Mouse (Mus musculus): ENCODE measurements at regions not wholly inside any gene's neighbourhood (a gene's known extent, or its start where the extent isn't known, plus 50 kb on each side); places are given as distances from the start of the nearest gene placed in this dataset.

DNA sequence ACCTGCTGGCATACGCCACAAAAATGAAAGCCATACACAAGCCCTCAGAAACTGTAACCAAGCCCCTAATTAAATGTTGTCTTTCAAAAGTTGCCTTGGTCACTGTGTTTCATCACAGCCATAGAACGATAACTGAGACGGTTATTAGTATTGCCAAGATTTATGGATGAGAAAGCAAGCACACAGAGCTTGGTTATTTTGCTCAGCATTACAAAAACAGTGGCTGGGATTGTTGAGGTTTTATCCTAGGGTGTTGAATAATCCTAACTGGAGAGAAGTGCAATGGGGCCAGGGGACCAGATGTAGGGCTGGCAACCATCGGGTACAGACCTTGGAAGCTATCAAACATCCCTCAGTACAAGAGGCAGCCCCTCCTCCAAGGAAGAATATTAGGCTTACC, 106.4 kb upstream of the Rcn1 start:
- Histone ChIP-seq H3K27me3 (no peaks in the 10 kb centered on the region), H3K4me2 (no peak overlapping the region), H3K9ac (no peak overlapping the region), H3K27ac (replicated peaks) (no peak overlapping the region), H3K9me3 (no peaks in the 10 kb centered on the region), H3K36me3 (no peaks in the 10 kb centered on the region), H3K4me1 (replicated peaks) (no peaks in the 10 kb centered on the region), H3K4me3 (no peak overlapping the region)
- no peak for ATAC-seq (ENCODE audit: low FRiP score, low read depth)
- WGBS, result 77% methylated on average over 4 of the region's 4 CpGs

DNA sequence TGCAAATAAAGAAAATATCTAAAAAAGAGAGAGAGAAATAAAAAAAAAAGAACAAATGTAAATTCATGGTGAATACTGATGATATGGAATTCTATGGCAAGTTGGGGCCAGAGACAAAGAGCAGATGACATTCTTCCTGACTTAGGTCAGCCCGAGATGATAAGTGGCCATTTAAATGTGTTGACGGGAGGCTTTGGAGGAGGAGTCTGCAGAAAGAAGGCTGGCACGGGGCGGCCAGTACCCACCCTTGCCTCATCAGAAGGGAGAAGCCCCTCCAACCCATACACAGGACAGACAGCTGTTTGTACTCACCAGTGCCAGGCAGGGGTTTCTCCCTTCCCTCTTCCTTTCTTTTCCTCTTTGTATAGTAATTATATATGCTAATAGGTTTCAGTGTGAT, 108.0 kb upstream of the Rcn1 start:
- Histone ChIP-seq H3K4me3 (no peak overlapping the region), H3K27me3 (no peaks in the 10 kb centered on the region), H3K4me1 (replicated peaks) (no peaks in the 10 kb centered on the region), H3K9me3 (no peaks in the 10 kb centered on the region), H3K9ac (no peak overlapping the region), H3K27ac (replicated peaks) (no peak overlapping the region), H3K4me2 (no peak overlapping the region), H3K36me3 (no peaks in the 10 kb centered on the region)
- 54% methylated on average over 4 of the region's 4 CpGs for WGBS
- ATAC-seq (ENCODE audit: low FRiP score, low read depth), result no peak

DNA sequence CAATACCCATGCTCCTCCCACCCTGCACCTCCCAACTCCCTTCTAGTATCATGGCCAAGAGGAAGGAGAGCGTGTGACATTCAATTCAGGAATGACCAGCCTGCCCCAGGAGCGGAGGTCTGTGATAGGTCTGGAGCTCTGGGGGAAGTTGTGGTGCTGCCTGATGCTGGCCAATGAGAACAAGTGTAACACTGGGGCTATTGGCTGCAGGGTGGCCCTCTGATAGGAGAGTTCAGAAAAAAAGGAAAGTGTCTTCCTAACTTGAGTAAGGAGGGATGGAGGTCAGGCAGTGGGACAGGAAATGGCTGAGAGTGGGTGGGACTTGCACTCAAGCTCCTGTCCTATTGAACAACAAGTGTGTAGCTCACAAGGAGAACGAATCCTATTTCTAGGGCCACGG, 111.7 kb upstream of the Rcn1 start:
- ATAC-seq (ENCODE audit: low FRiP score, low read depth), result no peak
- Histone ChIP-seq H3K9me3 (no peaks in the 10 kb centered on the region), H3K4me3 (no peak overlapping the region), H3K9ac (no peak overlapping the region), H3K27ac (replicated peaks) (no peak overlapping the region), H3K36me3 (no peaks in the 10 kb centered on the region), H3K4me2 (no peak overlapping the region), H3K4me1 (replicated peaks) (peaks cover 9% of the 10 kb centered on the region; the same call in 1 of the 2 replicates), H3K27me3 (no peaks in the 10 kb centered on the region)
- WGBS, result 89% methylated on average over 4 of the region's 4 CpGs

- peaks cover 16% of the 10 kb centered on the region for H3K4me1 ChIP-seq (replicated peaks)
- H3K4me2 ChIP-seq, result no peak overlapping the region
- no peaks in the 10 kb centered on the region for H3K36me3 ChIP-seq
- H3K27me3 ChIP-seq, result no peaks in the 10 kb centered on the region
- ATAC-seq (ENCODE audit: low FRiP score, low read depth), result no peak
- H3K9ac ChIP-seq, result no peak overlapping the region
- 42% methylated on average over 4 of the region's 4 CpGs for WGBS
- no peak overlapping the region for H3K4me3 ChIP-seq
- no peaks in the 10 kb centered on the region for H3K9me3 ChIP-seq
- no peak overlapping the region for H3K27ac ChIP-seq (replicated peaks)
These were observed 112.6 kb upstream of the Rcn1 start for GRCm38 (mm10) chr2:105511690-105512089.

- H3K27ac ChIP-seq (replicated peaks), result no peak overlapping the region
- no peak overlapping the region for H3K9ac ChIP-seq
- H3K27me3 ChIP-seq, result peaks cover 9% of the 10 kb centered on the region; the same call in 1 of the 2 replicates
- H3K36me3 ChIP-seq, result no peaks in the 10 kb centered on the region
- no peaks in the 10 kb centered on the region for H3K9me3 ChIP-seq
- H3K4me2 ChIP-seq, result no peak overlapping the region
- peaks cover 18% of the 10 kb centered on the region for H3K4me1 ChIP-seq (replicated peaks)
- no peak for ATAC-seq (ENCODE audit: low FRiP score, low read depth)
- WGBS, result 88% methylated on average over 1 of the region's 1 CpGs
- H3K4me3 ChIP-seq, result no peak overlapping the region
These were observed 115.1 kb upstream of the Rcn1 start for GRCm38 (mm10) chr2:105514226-105514625.

DNA sequence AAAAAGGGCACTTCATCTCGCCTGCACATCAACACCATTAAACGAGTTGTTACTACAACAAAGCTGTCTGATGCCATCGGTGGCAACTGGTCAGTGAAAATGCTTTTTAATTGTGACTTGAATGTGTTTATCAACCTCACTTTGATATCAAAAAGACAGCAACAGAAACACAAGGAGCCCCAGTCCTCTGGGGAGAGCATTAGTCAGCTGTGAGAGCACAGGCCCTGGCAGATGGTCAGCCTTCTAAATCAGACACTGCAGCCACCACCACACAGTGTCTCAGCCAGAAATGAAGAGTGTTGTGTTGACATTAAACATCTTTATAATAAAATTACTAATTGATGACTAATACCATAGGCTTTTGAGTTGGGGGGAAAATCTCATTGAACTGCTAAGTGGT, 115.8 kb upstream of the Rcn1 start:
- Histone ChIP-seq H3K9ac (no peak overlapping the region), H3K27ac (replicated peaks) (no peak overlapping the region), H3K27me3 (peaks cover 16% of the 10 kb centered on the region; the same call in 1 of the 2 replicates), H3K9me3 (no peaks in the 10 kb centered on the region), H3K36me3 (no peaks in the 10 kb centered on the region), H3K4me2 (no peak overlapping the region), H3K4me1 (replicated peaks) (peaks cover 18% of the 10 kb centered on the region), H3K4me3 (no peak overlapping the region)
- peak; percentile 68; the same call in 1 of the 2 replicates for ATAC-seq (ENCODE audit: low FRiP score, low read depth)
- WGBS, result 53% methylated on average over 3 of the region's 3 CpGs

GRCm38 (mm10) chr2:105515326-105515725, 116.2 kb upstream of the Rcn1 start:
- 66% methylated on average over 3 of the region's 3 CpGs for WGBS
- no peaks in the 10 kb centered on the region for H3K36me3 ChIP-seq
- H3K9me3 ChIP-seq, result no peaks in the 10 kb centered on the region
- H3K4me1 ChIP-seq (replicated peaks), result peaks cover 18% of the 10 kb centered on the region
- H3K27ac ChIP-seq (replicated peaks), result no peak overlapping the region
- peaks cover 16% of the 10 kb centered on the region; the same call in 1 of the 2 replicates for H3K27me3 ChIP-seq
- no peak overlapping the region for H3K4me2 ChIP-seq
- H3K4me3 ChIP-seq, result no peak overlapping the region
- no peak overlapping the region for H3K9ac ChIP-seq
- no peak for ATAC-seq (ENCODE audit: low FRiP score, low read depth)

GRCm38 (mm10) chr2:105516267-105517133, 117.4 kb upstream of the Rcn1 start:
- H3K4me3 ChIP-seq, result no peak overlapping the region
- WGBS, result 32% methylated on average over 6 of the region's 6 CpGs
- H3K4me1 ChIP-seq (replicated peaks), result peaks cover 18% of the 10 kb centered on the region
- no peak overlapping the region for H3K4me2 ChIP-seq
- H3K36me3 ChIP-seq, result no peaks in the 10 kb centered on the region
- no peaks in the 10 kb centered on the region for H3K9me3 ChIP-seq
- peak; percentile 45; the same call in 1 of the 2 replicates for ATAC-seq (ENCODE audit: low FRiP score, low read depth)
- H3K27me3 ChIP-seq, result peaks cover 20% of the 10 kb centered on the region; the same call in 1 of the 2 replicates
- H3K9ac ChIP-seq, result no peak overlapping the region
- H3K27ac ChIP-seq (replicated peaks), result 0 out of 2 replicates have a peak overlapping the region, but pooled peaks have one; percentile 14

- no peak overlapping the region for H3K4me2 ChIP-seq
- no peak overlapping the region for H3K9ac ChIP-seq
- no peak overlapping the region for H3K27ac ChIP-seq (replicated peaks)
- no peak for ATAC-seq (ENCODE audit: low FRiP score, low read depth)
- H3K27me3 ChIP-seq, result peaks cover 29% of the 10 kb centered on the region
- no peaks in the 10 kb centered on the region for H3K36me3 ChIP-seq
- peaks cover 7% of the 10 kb centered on the region for H3K4me1 ChIP-seq (replicated peaks)
- WGBS, result 15% methylated on average over 4 of the region's 4 CpGs
- no peak overlapping the region for H3K4me3 ChIP-seq
- no peaks in the 10 kb centered on the region for H3K9me3 ChIP-seq
These were observed 122.7 kb upstream of the Rcn1 start for GRCm38 (mm10) chr2:105521841-105522240.

DNA sequence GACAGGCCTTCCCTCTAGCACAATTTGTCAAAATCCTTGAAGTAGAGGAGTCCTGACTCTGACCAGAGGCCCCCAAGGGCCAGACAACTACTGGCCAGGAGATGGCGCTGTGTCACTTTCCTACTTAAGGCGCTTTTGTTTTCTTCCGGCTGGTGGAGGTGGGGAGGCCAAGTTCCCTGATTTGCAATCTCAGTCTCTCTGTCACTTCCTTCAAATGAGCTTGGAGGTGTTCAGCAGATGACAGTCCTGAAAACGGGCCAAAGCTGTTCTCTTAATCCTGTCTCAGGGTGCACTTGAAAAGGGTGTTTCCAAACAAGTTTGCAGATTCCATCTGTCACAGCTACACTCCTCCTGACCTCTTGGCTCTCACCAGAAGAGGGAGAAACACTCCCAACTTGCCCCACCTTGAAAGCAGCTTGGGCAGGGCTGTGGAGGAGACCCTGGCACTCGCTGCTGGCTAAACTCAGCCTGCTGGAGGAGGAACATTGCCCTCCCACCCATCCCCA, 124.2 kb upstream of the Rcn1 start:
- peak; percentile 75 for ATAC-seq (ENCODE audit: low FRiP score, low read depth)
- Histone ChIP-seq H3K27me3 (peaks cover 23% of the 10 kb centered on the region; the same call in 1 of the 2 replicates), H3K4me3 (no peak overlapping the region), H3K9ac (no peak overlapping the region), H3K9me3 (no peaks in the 10 kb centered on the region), H3K27ac (replicated peaks) (no peak overlapping the region), H3K4me2 (no peak overlapping the region), H3K36me3 (no peaks in the 10 kb centered on the region), H3K4me1 (replicated peaks) (0 out of 2 replicates have a peak, but pooled peaks cover 6% of the 10 kb centered on the region)
- 6% methylated on average over 5 of the region's 5 CpGs for WGBS

- no peak overlapping the region for H3K27ac ChIP-seq (replicated peaks)
- H3K36me3 ChIP-seq, result no peaks in the 10 kb centered on the region
- no peak overlapping the region for H3K4me2 ChIP-seq
- peaks cover 13% of the 10 kb centered on the region; the same call in 1 of the 2 replicates for H3K27me3 ChIP-seq
- ATAC-seq (ENCODE audit: low FRiP score, low read depth), result no peak
- H3K9me3 ChIP-seq, result no peaks in the 10 kb centered on the region
- WGBS, result 77% methylated on average over 7 of the region's 7 CpGs
- no peak overlapping the region for H3K4me3 ChIP-seq
- H3K9ac ChIP-seq, result no peak overlapping the region
- 0 out of 2 replicates have a peak, but pooled peaks cover 6% of the 10 kb centered on the region for H3K4me1 ChIP-seq (replicated peaks)
These were observed 126.0 kb upstream of the Rcn1 start for GRCm38 (mm10) chr2:105525111-105525610.

DNA sequence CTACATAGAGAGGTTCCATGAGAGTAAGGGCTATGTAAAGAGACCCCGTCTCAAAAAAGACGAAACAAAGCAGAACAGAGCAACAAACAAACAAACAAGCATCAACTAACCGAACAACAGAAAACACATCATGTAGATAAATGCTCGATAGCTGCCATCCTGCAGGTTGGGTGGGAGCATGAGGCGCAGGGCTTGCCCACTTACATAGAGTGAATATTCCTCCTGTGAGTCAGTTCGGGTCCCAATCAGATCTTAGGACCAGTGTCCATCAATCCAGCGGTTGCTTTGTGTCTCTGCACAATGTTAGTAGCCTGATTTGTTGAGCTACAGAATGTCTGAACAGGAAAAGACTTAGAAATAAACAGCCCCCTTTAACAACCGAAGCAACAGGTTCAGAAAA, 129.4 kb upstream of the Rcn1 start:
- H3K36me3 ChIP-seq, result no peaks in the 10 kb centered on the region
- no peak overlapping the region for H3K4me3 ChIP-seq
- no peak overlapping the region for H3K27ac ChIP-seq (replicated peaks)
- no peak overlapping the region for H3K4me2 ChIP-seq
- WGBS, result 92% methylated on average over 8 of the region's 8 CpGs
- no peak overlapping the region for H3K9ac ChIP-seq
- no peaks in the 10 kb centered on the region for H3K9me3 ChIP-seq
- 0 out of 2 replicates have a peak, but pooled peaks cover 2% of the 10 kb centered on the region for H3K4me1 ChIP-seq (replicated peaks)
- ATAC-seq (ENCODE audit: low FRiP score, low read depth), result no peak
- H3K27me3 ChIP-seq, result no peaks in the 10 kb centered on the region
